Mouse (Mus musculus) kidney, postnatal 0 days (tissue): ENCODE data around the gene Itsn1. TPM values are rescaled to one million over a fixed set of nuclear protein-coding genes. Genes with fewer than 3 reads are reported as not detected.

Source experiments
- ATAC-seq: fragments of 200-750 bp; cut with Nextera tagmentation; replicated peaks from 2 replicates; pipeline ENCODE4 v1.8.0; 2017; ENCODE audit warnings: low read depth, moderate number of reproducible peaks, moderate TSS enrichment, moderate library complexity; ENCODE audit not compliant: low FRiP score
- DNase-seq: peaks from one replicate; pipeline ENCODE4 v3.0.0-alpha.2; 2016; ENCODE audit warnings: low spot score
- H3K27ac ChIP-seq: fragments of 300-500 bp; sonication (generic); 2 replicates; pipeline ENCODE4 v1.5.1; 2014; ENCODE audit warnings: mild to moderate bottlenecking
- H3K27me3 ChIP-seq: fragments of 300-500 bp; sonication (generic); 2 replicates; pipeline ENCODE4 v1.6.1; 2014; ENCODE audit warnings: low read length, mixed read lengths; ENCODE audit not compliant: insufficient read depth
- H3K36me3 ChIP-seq: fragments of 300-500 bp; sonication (generic); 2 replicates; pipeline ENCODE4 v1.6.1; 2014; ENCODE audit warnings: low read length, mixed read lengths; ENCODE audit not compliant: insufficient read depth
- H3K4me1 ChIP-seq: fragments of 300-500 bp; sonication (generic); replicated peaks from 2 replicates; pipeline ENCODE4 v1.6.1; 2014; ENCODE audit warnings: antibody characterized with exemption, low read length, mixed read lengths; ENCODE audit not compliant: insufficient read depth
- H3K4me2 ChIP-seq: fragments of 300-500 bp; sonication (generic); 2 replicates; pipeline ENCODE4 v1.6.1; 2014; ENCODE audit warnings: mild to moderate bottlenecking, low read length, moderate library complexity, mixed read lengths
- H3K4me3 ChIP-seq: fragments of 300-500 bp; sonication (generic); replicated peaks from 2 replicates; pipeline ENCODE4 v1.5.1; 2014; ENCODE audit warnings: low read depth, low read length
- H3K9ac ChIP-seq: fragments of 300-500 bp; sonication (generic); 2 replicates; pipeline ENCODE4 v1.6.1; 2014; ENCODE audit warnings: low read depth, low read length
- H3K9me3 ChIP-seq: fragments of 300-500 bp; sonication (generic); replicated peaks from 2 replicates; pipeline ENCODE4 v1.6.1; 2016; ENCODE audit warnings: low read length, inconsistent platforms, mixed read lengths
- CTCF ChIP-seq: IDR thresholded peaks from 2 replicates; pipeline ENCODE4 v1.5.1; 2016; ENCODE audit warnings: antibody characterized with exemption, low read depth, mild to moderate bottlenecking, moderate library complexity
- WGBS: fragments of 180-500 bp; shearing (Covaris S2); extraction: QIAGEN DNeasy Blood & Tissue Kit; methylation state at CpG from one replicate; pipeline ENCODE4 v1.1.7; 2014; 5-methylcytosine and 5-hydroxymethylcytosine counted together
- polyA plus RNA-seq: library from polyadenylated mRNA; unstranded; fragments of >200 nt; fragmentation: Nextera tagmentation; extraction: Ambion mirVana; gene quantifications from 2 replicates; pipeline ENCODE4 v1.2.1, GENCODE M21; 2015

Itsn1 gene
- polyA plus RNA-seq, 1 experiment from 2014 or later: 14.4 TPM

DNA sequence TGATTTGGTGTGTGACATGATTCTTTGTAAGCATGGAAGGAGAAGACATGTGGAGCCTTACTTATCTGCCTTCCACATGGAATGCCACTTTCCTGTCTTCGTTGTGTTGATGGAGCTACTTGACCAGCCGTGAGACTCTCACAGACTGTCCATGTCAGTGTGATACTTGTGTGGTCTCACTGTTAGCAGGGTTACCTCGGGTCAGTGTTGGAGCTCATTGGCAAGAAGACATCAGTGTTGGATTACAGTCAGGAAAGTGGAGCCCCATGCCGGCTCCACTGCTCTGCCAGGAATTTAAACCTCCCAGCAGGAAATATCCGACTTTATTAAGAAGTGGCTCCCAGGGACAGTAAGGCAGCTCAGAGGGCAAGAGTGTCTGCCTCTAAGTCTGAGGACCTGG lies 75.8 kb downstream of the Itsn1 start:
- DNase-seq: peak; percentile 44
- no peak overlapping the region for H3K4me2 ChIP-seq
- H3K4me1 ChIP-seq: 0 out of 2 replicates have a peak, but pooled peaks cover 4% of the 10 kb centered on the region
- H3K27me3 ChIP-seq: no peaks in the 10 kb centered on the region
- no peak for ATAC-seq
- H3K9ac ChIP-seq: no peak overlapping the region
- no peaks in the 10 kb centered on the region for H3K9me3 ChIP-seq
- H3K4me3 ChIP-seq: no peak overlapping the region
- 26% methylated on average over 5 of the region's 5 CpGs for WGBS
- no peak for TF ChIP-seq CTCF
- H3K36me3 ChIP-seq: no peaks in the 10 kb centered on the region; the same call in 1 of the 2 replicates
- H3K27ac ChIP-seq: no peak overlapping the region

DNA sequence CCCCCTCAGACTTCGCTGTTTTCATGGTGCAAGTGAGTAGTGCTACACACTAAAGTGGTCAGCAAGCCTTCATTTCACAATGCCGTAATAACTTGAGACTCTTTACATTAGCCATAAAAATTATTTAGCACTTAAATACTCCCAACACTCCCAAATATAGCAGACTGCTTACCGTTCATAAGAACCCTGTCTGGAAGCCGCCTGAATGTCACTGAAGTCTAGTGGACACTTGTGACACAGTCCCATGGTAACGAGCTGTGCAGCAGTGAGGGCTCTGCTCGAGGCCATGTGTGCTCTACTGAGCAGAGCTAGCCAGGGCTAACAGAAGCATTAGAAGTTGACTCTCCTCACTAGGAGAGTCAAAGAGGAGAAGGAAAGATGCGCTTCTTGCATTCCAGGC lies 81.2 kb downstream of the Itsn1 start:
- no peak for ATAC-seq
- peaks cover 1% of the 10 kb centered on the region; the same call in 1 of the 2 replicates for H3K36me3 ChIP-seq
- TF ChIP-seq CTCF: no peak

DNA sequence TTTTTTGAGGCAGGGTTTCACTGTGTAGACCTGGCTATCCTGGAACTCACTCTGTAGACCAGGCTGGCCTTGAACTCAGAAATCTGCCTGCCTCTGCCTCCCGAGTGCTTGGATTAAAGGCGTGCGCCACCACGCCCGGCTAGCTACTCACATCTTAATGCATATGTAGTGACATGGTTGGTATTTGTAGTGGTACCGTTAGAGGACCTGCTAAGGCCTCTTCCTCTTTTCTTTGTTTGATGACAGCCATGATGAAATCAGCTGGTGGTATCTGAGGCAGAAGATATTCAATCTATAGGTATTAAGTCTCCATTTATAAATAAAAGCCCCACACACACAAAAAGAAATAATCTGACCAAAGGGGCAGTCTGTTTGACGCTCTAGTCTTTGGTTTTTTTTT lies 82.3 kb downstream of the Itsn1 start:
- 93% methylated on average over 7 of the region's 7 CpGs for WGBS

More for the DNA sequence above, 81.2 kb downstream of the Itsn1 start:
- Histone ChIP-seq H3K4me1 (no peaks in the 10 kb centered on the region), H3K4me3 (no peak overlapping the region), H3K9ac (no peak overlapping the region), H3K27ac (no peak overlapping the region), H3K4me2 (no peak overlapping the region), H3K9me3 (no peaks in the 10 kb centered on the region), H3K27me3 (no peaks in the 10 kb centered on the region)
- 76% methylated on average over 7 of the region's 7 CpGs for WGBS
- DNase-seq: no peak

DNA sequence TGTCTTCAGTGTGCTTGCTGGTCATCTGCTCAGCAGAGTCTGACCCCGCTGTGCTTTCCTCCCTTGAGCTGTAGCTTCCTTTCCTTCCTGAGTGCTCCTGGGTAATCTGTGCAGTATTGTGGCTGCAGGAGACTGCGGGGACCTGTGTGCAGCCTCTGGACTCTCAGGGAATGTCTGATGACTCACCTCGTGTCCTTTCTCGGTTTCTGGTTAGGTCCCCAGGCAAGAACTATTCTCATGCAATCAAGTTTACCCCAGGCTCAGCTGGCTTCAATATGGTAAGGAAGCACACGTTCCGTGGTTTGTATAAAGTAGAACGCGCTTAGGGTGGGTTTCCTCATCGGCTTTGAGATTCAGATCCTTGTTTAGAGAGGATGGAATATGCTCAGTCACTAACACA lies 82.8 kb downstream of the Itsn1 start:
- Histone ChIP-seq H3K4me1 (no peaks in the 10 kb centered on the region), H3K4me2 (no peak overlapping the region), H3K36me3 (peaks cover 14% of the 10 kb centered on the region), H3K9ac (no peak overlapping the region), H3K4me3 (no peak overlapping the region), H3K9me3 (no peaks in the 10 kb centered on the region), H3K27me3 (no peaks in the 10 kb centered on the region), H3K27ac (no peak overlapping the region)
- ATAC-seq (no peak), DNase-seq (no peak)
- TF ChIP-seq CTCF: no peak
- WGBS: 92% methylated on average over 9 of the region's 9 CpGs

More for the DNA sequence above, 82.3 kb downstream of the Itsn1 start:
- ATAC-seq (no peak), DNase-seq (no peak)
- TF ChIP-seq CTCF: no peak
- H3K4me2 ChIP-seq: no peak overlapping the region
- no peaks in the 10 kb centered on the region for H3K4me1 ChIP-seq
- H3K9me3 ChIP-seq: no peaks in the 10 kb centered on the region
- no peak overlapping the region for H3K27ac ChIP-seq
- no peaks in the 10 kb centered on the region for H3K27me3 ChIP-seq
- H3K36me3 ChIP-seq: peaks cover 10% of the 10 kb centered on the region
- H3K4me3 ChIP-seq: no peak overlapping the region
- no peak overlapping the region for H3K9ac ChIP-seq

DNA sequence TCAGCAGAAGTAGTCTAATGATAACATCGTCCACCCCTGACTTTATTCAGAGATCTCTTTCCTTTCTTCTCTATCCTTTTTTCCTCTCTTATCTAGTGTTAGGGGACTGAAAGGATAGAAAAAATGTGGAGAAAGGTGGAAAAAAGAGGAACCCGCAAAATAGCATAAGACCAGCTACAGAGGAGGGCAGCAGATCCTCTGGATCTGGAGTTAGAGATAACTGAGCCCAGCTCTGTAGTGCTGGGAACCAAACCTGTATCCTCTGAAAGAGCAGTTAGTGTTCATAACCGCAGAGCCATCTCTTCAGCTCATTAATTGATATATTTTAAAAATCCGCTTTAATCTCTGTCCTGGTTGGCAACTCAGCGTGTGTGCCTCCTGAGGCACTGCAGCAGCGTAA lies 84.5 kb downstream of the Itsn1 start:
- ATAC-seq: no peak
- H3K36me3 ChIP-seq: peaks cover 25% of the 10 kb centered on the region
- WGBS: 94% methylated on average over 6 of the region's 6 CpGs

DNA sequence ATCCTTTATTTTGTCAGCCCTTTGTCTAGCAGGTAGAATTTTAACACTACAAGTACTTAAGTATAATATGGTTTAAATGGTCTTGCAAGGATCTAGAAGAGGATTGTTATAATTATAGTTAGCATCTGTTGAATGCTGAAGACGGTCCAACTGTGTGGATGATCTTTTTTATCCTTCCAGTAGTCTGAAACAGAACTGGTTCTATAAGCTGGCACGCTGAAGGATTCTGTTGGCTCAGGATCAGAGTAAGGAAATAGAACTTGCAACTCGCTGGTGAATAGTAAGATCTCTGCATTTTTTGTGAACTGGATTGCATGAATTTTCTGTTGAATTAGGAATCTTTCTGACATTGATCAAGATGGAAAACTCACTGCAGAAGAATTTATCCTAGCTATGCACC lies 86.0 kb downstream of the Itsn1 start:
- H3K36me3 ChIP-seq: peaks cover 38% of the 10 kb centered on the region
- ATAC-seq: no peak

More for the DNA sequence above, 84.5 kb downstream of the Itsn1 start:
- DNase-seq: no peak
- Histone ChIP-seq H3K9ac (no peak overlapping the region), H3K9me3 (no peaks in the 10 kb centered on the region), H3K27me3 (no peaks in the 10 kb centered on the region), H3K4me2 (no peak overlapping the region), H3K4me3 (no peak overlapping the region), H3K4me1 (no peaks in the 10 kb centered on the region), H3K27ac (no peak overlapping the region)
- TF ChIP-seq CTCF: no peak

DNA sequence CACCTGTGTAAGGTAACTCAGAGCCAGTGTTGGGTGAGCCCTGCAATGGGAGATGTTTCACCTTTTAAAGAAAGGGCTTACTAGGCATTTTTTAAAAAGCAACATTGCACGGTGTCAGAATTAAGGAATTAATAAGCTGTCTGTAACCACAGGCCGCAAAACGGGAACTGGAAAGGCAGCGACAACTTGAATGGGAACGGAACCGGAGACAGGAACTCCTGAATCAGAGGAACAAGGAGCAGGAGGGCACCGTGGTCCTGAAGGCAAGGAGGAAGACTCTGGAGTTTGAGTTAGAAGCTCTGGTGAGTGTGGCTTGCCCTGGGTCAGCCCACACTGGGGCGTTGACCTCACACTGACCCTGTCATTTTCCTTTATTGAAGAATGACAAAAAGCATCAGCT lies 91.2 kb downstream of the Itsn1 start:
- ATAC-seq (no peak), DNase-seq (no peak)
- no peaks in the 10 kb centered on the region for H3K4me1 ChIP-seq
- no peak overlapping the region for H3K4me3 ChIP-seq
- H3K9me3 ChIP-seq: no peaks in the 10 kb centered on the region
- peaks cover 61% of the 10 kb centered on the region for H3K36me3 ChIP-seq
- WGBS: 90% methylated on average over 8 of the region's 8 CpGs
- no peak overlapping the region for H3K4me2 ChIP-seq
- H3K27me3 ChIP-seq: no peaks in the 10 kb centered on the region
- no peak overlapping the region for H3K27ac ChIP-seq
- no peak overlapping the region for H3K9ac ChIP-seq
- TF ChIP-seq CTCF: no peak

More for the DNA sequence above, 86.0 kb downstream of the Itsn1 start:
- H3K9me3 ChIP-seq: no peaks in the 10 kb centered on the region
- no peak for TF ChIP-seq CTCF
- H3K27ac ChIP-seq: no peak overlapping the region
- H3K4me2 ChIP-seq: no peak overlapping the region
- DNase-seq: no peak
- WGBS: 95% methylated on average over 3 of the region's 3 CpGs
- no peak overlapping the region for H3K4me3 ChIP-seq
- no peak overlapping the region for H3K9ac ChIP-seq
- H3K4me1 ChIP-seq: no peaks in the 10 kb centered on the region
- H3K27me3 ChIP-seq: no peaks in the 10 kb centered on the region
